Mouse (Mus musculus) ZHBTc4 (cell line): Measurements from ENCODE around the gene Smc5.

Experiments used
- DNase-seq: peaks from one replicate; pipeline ENCODE4 v3.0.0-alpha.2; 2011; ENCODE audit warnings: low read depth, low spot score

Smc5 gene

DNA sequence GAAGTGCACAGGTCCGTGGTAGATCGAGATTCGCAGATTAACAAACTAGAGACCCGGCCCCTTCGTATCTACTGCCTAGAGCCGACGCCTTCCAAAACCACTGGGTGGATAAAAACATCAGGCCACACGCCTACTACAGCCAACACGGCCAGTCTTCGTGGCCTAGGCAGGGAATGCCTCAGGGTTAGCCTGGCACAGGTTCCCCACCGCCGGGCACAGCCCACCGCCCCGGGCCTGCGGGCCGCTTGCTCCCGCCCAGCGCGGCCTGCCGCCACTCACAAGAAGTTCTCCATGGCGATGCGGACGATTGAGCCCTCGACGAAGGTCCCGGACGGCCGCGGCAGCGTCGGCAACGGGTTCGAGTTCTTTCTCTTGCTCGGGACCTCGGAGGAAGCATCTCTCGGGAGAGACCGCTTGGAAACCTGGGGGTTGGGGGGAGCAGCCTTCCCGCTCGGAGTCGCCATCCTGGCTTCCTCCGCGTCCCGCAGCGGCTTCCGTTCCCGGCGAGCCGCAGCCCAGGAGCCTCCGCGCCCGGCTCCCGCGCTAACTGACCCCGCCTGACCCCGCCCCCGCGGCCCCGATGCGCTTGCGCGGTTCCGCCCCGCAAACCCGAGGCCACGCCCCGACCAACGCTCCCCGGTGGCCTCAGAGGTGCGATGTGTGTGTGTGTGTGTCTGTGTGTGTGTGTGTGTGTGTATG is at the start of gene Smc5:
Gene Smc5 (minus strand): TSS at position 543 of the 699 bp plus-strand sequence.
- DNase-seq, result peak; percentile 93

DNA sequence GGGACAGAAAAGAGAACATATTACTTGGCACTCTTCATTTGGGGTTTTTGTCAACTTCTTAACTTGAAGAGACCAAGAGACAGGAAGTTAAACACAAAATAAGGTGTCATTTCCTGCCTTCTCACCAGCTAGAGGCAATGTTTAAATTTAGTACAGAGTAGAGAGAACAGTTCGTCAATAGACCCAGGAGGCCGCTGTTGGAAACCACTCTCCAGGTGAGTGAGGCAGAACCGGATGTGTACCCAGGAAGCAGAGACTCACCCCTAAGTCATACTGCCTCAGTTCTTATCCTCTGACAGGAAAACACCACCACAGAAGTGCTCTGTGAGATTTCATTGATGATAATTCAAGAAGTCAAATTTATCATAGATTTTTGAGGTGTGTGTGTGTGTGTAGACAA is 49.4 kb upstream of the Smc5 start:
- DNase-seq, result no peak

DNA sequence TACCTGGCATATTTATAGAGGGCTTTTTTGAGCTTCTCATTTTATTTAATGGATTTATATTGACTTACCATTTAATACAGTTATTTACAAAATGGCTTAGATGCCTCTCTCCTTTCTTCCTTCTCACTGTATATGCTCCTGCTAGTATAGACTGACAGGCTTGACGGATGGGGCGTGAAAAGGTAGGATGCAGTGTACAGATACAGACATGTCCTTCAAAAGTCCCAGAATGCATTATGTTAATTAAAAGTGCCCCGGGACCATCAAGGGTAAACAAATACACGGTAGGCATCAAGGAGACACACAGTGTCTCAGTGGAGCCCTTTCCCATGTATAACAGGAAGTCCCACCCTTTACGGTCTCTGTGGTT is 44.3 kb upstream of the Smc5 start:
- DNase-seq, result no peak

DNA sequence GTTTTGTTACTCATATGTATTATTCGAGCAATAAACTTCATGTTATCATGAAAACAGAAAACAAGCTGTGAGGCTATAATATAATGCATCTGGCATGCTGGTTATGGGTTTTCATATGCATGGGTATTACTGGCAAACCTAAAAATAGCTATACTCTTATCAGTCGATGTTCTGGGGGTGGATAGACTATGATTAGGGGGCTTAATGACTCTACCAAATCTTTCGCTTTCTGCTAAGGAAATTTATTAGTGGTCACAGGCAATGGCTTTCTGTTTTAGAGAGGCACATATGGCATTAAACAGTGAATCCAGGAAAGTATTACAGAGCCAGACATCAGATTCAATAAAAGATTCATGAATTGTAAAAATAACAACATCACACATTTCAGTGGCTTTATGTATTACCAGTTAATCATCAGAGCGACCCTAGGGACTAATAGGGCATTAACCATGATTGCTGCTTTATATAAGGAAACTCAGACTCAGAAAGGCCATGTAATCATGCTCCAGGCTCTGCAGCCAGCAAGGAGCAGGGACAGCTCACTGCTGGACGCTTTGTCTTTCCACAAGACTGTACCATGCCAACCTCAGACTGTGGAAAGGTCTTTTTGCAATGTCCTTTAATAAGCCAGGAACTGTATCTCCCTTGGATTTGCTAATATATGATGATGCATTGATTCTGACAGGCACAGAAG is 43.7 kb upstream of the Smc5 start:
- DNase-seq, result no peak

DNA sequence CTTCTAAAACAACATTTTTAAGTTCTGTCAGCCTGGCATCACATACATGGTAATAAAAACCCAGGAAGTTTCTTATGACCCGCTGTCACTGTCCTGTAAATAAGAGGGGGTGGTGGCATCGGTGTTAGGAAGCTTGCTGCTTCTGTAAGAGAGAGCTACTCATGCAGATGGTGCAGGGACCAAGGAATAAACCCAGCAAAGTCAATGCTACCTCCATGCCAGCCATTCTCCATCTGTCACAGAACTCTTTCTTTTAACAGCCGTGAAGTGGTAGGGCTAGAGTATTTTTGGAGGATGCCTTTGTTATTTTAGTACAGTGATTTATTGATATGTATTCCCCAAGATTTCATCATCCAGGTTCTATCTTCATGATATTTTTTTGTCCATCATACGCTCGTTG is 43.2 kb upstream of the Smc5 start:
- DNase-seq, result no peak

DNA sequence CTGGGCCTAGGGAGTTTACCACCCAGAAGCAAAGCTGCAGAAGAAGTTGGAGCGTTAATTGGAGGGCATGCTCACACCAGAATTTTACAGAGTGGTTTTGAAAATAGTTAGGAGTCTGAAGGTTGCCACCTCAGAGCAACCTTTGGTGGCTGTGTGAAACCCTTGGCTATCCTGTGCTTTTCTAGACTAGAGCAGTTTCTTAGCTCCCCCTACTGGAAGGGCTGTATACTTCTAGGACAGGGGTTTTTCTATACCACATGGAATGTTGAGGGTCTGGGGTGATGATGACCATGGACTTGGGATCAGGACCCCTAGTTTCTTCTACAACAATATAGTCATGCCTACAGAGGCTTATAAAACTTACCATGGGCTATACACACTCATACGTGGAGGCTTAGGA is 36.3 kb upstream of the Smc5 start:
- no peak for DNase-seq

DNA sequence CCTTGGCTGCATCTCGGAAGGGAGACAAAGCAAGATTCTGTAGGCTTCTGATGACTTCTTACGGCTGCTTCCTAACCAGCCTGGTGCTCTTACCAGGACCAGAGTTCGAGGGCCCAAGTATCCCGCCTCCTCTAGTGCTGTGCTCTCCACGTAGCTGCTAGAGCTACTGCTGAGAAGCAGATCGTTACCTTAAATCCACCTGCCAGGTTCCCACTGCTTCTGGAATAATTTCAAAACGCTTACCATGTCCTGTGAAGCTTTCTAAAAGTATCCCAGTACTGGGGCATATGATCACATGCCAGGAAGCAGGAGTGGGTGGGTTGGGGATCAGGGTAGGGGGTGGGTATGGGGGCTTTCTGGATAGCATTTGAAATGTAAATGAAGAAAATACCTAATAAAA is 33.0 kb upstream of the Smc5 start:
- DNase-seq, result no peak

DNA sequence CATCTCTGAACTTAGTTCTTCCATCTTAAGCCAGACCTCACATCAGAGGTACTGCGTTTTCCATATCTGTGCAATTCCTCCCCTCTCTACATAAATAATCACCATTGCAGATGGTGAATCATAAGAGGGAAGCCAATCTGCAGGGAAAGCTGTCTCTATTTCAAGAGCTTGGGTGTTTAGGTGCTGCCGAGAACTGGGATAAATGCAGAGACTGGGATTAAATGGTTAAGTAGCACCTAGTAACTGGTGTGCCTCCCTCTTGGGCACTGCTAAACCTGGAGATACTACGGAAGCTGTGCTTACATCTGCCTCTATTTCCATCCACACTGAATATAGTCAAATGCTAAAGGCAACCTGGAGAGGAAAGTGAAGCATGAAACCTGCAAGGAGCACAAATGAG is 26.3 kb upstream of the Smc5 start:
- DNase-seq, result no peak

DNA sequence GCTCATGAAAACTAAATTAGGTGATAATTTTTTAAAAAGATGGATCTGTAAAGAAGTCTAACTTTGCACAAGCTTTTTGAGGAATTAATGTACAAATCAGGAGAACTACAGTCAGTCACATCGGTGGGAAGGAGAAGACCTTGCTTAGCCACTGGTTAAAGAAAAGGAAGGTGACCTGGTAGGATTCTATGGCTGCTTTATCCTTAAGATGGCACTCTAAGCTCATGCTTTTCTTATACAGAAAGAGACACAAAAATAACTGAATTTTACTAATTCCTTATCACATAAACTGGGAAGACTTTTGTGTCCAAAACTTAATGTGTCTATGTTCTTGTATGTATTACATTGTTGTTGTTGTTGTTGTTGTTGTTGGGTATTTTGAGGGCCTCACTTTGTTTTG is 25.2 kb upstream of the Smc5 start:
- no peak for DNase-seq

DNA sequence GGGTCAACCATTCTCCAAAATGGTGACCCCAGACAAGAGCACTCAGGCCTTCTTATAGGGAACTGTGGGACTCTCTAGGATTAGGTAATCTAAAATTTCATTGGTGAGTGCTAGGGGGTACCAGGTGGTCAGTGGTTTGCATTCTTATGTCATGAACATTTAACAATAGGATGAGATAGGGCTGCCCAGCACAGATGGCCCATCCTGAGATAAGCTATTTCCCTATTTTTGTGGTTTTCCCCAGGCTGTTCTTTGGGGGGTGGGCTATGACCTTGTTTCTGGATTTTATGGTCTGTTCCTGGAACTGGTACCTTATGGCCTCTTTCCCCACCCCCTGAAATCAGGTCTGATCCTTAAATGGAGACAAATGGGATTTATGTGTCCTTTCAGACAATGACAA is 23.5 kb upstream of the Smc5 start:
- no peak for DNase-seq

DNA sequence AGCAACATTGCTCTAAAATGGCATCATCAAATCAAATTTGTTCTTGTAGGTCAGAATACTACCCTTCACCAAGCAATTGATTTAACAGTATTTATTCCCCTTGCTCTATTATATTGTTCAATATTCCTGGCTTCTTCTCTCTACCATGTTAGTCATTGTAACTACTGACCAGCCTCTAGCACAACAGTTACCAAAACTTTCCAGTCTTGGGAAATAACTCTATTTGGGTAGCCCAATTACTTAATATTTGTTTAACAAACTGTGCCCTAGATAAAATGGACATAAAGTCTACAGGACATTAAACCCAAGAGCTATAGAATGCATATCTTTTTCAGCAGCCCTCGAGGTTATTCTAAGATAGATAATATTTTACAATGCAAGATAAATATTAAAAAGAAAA is 15.6 kb upstream of the Smc5 start:
- DNase-seq, result no peak

DNA sequence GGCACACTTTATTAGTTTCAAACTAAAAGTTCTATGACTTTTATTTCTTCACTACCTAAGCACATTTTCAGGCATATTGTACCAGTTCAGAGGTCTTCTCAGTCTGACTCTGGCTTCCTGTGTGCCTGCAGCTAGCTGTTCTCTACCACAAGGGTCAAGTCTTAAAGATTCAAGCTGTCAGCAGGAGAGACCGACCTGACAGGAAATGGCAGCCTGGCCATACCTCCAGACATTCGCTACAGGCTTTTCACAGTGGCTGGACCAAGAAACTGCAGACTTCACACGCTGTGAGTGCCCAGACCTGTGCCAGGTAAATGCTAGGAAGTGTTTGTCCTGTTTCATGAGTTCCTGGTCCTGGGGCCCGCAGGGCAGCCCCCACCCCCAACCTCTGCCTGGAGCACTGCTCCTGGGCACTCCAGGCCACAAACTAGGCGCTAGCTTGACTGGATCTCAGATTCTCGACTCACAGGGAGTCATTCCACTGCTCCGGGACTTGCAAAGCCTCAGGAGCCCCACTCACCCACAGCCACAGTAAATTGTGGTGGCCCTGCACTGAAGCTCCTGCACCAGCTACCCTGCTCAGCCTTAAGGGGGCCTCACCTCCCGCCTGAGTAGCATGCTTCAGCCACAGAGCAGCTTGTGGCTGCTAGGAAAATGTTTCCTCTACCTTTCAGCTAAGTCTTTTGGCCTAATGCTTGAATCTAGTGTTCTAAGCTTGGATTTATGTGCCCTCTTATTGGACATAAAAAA is 8.4 kb upstream of the Smc5 start:
- DNase-seq, result peak; percentile 69

DNA sequence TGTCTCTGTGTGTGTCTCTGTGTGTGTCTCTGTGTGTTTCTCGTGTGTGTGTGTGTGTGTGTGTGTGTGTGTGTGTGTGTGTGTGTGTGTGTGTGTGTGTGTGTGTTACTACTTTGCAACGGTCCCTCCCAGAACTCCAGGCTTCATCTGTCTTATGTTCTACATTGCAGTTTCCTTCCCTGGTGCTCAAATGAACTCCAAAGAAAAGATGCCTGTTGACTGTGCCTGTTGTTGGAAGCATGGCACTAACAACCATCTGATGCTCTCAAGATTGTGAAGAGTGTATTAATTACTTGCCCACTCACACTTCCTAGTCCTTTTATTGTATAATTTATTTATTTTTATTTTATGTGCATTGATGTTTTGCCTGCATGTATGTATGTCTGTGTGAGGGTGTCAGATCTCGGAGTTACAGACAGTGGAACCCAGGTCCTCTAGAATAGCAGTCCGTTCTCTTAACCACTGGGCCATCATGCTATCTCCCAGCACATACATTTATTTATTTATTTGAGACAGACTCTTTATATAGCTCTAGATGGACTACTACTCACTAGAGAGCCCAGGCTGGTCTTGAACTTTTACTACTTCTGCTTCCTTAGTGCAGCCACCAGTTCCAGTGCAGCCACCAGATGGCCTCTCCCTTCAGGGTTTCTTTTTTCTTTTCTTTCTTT is 492 bp upstream of the Smc5 start:
- DNase-seq, result no peak

DNA sequence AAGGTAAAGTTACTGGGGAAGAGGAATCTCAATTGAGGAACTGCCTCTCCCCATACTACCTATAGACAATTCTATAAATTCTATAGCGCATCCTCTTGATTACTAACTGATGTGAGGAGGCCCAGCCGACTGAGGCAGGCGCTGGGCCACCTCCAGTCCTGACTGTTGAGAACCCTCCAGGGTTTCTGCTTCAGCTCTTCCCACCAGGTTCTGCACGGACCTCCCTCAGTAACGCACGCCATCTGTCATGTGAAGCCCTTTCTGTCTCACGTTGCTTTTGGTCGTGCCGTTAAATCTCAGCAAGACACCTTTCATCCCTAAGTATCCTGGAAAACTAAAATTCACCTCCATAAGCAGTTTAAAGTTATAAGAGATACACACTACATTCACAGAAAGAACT is 16.9 kb downstream of the Smc5 start:
- DNase-seq, result no peak

DNA sequence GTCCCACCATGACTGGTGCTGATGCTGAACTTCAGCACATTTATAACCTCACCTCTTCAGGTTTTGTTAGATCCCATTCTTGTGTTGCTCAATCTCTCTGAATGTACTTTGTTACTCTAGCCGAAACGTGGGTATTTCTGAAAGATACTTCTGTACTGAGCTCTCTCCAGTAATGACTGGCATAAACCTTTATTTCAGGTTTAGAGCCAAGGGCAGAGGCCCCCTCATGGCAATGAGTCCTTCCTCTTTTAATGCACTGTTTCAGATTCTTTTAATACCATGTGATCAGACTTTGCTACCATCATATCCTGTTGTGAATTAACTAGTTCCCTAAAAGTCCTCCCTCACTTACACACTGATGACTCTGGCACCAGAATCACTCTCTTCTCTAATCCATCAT is 27.2 kb downstream of the Smc5 start:
- DNase-seq, result no peak

DNA sequence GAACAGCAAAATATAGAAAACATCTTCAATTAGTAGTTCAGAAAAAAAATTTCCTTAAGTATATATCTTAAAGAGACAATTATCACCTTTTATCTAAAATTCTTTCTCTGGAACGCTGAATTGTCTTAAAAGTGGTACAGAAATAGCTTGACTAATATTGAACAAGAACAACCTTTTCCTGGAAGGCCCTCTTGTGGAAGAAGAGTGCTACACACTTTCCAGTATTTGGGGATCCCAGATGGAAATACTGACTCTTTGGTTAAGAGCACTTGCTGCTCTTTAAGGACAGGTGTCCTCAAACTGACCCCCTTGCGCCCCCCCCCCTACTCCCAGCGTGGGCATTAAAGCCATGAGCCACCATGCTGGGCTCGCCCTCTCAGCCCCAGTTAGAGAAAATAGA is 48.6 kb downstream of the Smc5 start:
- DNase-seq, result peak; percentile 58

DNA sequence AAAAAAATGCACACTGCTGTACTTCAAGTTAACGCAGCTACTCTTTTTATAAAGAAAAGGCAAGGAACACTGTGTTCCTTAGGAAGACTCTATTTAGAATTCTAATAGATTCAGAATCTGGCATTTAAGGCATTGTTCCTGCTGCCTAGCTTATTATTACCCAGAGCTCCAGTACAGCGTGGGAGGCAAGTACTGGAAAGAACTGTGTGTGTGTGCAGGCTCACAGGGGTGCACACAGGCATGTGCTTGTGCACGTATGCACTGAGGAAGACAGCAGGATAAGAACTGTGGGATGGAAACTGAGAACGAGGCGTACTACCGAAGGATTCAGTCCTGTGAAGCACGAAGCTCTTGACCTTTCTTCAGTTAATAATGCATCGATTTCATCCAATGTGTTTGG is 59.4 kb downstream of the Smc5 start:
- no peak for DNase-seq

DNA sequence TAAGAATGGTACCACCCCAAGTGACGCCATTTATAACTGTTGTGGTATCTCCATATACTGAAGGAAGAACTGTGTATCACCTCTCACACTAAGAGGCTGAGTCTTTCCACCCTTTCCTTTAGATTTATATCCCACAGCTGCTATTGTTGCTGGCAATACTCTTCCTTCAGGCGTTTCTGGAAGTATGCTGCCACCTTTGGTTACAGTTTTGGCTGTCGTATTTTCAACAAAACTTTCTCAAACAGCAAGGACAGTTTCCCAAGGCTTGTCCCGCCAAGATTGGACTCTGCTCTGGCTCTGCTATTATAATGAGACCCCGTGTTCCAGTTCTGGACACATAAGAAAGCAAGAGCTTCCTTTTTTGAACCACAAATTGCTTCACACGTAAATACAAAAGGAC is 62.4 kb downstream of the Smc5 start:
- DNase-seq, result no peak

DNA sequence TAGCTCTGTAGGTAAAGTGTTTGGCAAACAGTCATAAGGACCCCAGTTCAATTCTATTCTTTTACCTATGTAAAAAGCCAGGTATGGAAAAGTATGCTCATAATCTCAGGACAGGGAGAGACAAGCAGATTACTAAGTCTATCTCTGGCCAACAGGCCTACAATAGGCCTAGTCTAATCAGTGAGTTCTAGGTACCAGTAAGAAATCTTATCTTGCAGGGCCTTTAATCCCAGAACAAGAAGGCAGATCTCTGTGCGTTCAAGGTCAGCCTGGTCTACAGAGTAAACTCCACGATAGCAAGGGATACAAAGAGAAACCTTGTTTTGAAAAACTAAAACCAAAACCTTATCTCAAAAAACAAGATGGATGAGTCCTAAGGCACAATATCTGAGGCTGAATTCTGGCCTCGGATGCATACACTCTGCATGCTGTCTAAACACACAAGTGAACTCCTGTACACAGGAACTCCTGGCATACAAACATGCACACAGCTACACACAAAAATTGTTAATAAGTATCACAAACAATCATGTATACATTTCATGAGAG is 70.1 kb downstream of the Smc5 start:
- DNase-seq, result no peak

DNA sequence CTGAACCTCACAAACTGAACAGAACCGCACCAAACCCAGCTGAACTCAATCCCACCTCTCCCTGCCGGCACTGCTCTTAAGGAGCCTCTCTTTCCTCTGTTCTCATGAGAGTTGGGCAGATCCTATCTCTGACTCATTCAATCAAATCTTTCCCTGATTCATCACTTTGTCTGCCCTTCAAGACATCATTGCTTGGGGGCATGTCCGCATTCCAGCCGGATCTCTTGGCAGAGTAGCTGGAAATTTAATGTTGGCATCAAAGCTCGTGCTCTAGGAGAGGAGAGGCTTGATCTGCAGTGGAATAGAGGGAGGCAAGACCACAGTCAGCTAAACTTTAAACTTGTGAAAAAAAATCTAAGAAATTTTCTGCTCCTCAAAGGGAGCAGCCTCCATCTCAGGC is 71.6 kb downstream of the Smc5 start:
- DNase-seq, result no peak

DNA sequence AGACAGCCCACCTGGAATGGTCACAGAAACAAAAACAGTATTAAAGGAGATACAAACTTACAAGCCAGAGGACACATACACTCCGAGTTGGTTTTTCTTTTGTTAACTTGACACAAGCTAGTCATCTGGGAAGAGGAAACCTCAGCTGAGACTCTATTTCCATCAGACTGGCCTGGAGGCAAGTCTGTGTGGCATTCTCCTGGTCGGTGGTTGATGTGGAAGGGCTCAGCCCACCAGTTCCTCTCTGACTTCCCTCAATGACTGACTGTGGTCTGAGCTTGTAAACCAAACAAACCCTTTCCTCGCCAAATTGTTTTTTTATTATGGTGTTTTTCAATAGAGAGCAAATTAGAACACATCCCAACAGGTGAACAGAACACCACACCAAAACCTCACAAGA is 80.6 kb downstream of the Smc5 start:
- DNase-seq, result no peak

DNA sequence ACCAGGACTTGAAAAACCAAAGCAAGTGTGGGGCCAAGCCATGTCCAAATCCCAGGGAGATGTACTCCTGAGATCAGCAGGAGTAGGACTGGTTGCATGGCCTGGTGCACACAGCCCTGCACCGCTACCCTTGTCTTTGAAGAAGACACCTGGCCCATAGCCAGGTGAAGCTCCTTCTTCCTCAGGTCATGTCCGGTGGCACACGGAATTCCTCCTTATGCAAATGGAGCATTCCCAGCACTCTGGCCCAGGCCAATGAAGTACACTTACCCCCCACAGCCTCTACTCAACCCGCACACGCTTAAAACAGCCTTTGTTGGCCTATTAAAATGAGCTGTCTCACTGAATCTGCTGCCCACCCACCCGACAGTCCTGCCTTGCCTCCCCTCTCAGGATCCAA is 82.2 kb downstream of the Smc5 start:
- peak; percentile 48 for DNase-seq
